Mouse (Mus musculus): ENCODE results near the gene Tmem178b. TPM values are rescaled to one million over a fixed set of nuclear protein-coding genes. Genes with fewer than 3 reads are reported as not detected.

The Tmem178b gene
- 0.04 and 0.32 TPM in 2 replicates for total RNA-seq (2012; rRNA removed)

GRCm38 (mm10) chr6:39872901-39873591, at the start of gene Tmem178b:
TSS of gene Tmem178b (plus strand) at chr6:39873271.
- no peak for DNase-seq (ENCODE audit: low read depth, low spot score)
- TF ChIP-seq MAFK (IDR thresholded peaks at IDR 0.05; ENCODE audit: insufficient read depth, low read depth, low read length): no peak
- no peak for TF ChIP-seq ZC3H11A (IDR thresholded peaks at IDR 0.05; ENCODE audit: borderline replicate concordance, low read depth, low read length)
- no peak for TF ChIP-seq CHD2 (IDR thresholded peaks at IDR 0.05; ENCODE audit: low read depth, low read length)
- no peak for TF ChIP-seq ZNF384 (IDR thresholded peaks at IDR 0.05; ENCODE audit: low read depth, low read length)
- no peak for TF ChIP-seq HCFC1 (IDR thresholded peaks at IDR 0.05; ENCODE audit: borderline replicate concordance, insufficient read depth, low read length)
- no peaks in the 10 kb centered on the region for H3K9me3 ChIP-seq (ENCODE audit: control insufficient read depth, insufficient read depth, low read depth, low read length)
- H3K36me3 ChIP-seq (ENCODE audit: control insufficient read depth, insufficient read depth, low read length, poor library complexity, severe bottlenecking): no peaks in the 10 kb centered on the region
- in situ Hi-C loops (cut with MboI; ENCODE audit: low sequenced_read_pairs in 2 of 2, unreplicated experiment in 2 of 2): no loop called here
- H3K4me3 ChIP-seq (ENCODE audit: insufficient read depth in 1 of 2, low read depth in 1 of 2, low read length in 2 of 2, poor library complexity in 1 of 2, severe bottlenecking in 1 of 2): peak within 1 kb of the TSS; percentile 64 to 82
- H3K9ac ChIP-seq (ENCODE audit: insufficient read depth, low read depth, low read length, poor library complexity, severe bottlenecking): peak within 1 kb of the TSS; percentile 55
- H3K27ac ChIP-seq (ENCODE audit: insufficient read depth, low read depth, low read length, poor library complexity, severe bottlenecking): no peak within 1 kb of the TSS
- H3K4me1 ChIP-seq (ENCODE audit: control insufficient read depth in 2 of 2, insufficient read depth in 2 of 2, low read length in 2 of 2, poor library complexity in 1 of 2): peaks cover 4% of the 10 kb centered on the region in 2 experiments; a peak in 3 of 4 replicates

- no peaks in the 10 kb centered on the region for H3K36me3 ChIP-seq (ENCODE audit: control insufficient read depth, insufficient read depth, low read length, poor library complexity, severe bottlenecking)
- in situ Hi-C loops (cut with MboI; ENCODE audit: low sequenced_read_pairs in 2 of 2, unreplicated experiment in 2 of 2): no loop called here
- DNase-seq (ENCODE audit: low read depth, low spot score): no peak
- no peak for TF ChIP-seq HCFC1 (IDR thresholded peaks at IDR 0.05; ENCODE audit: borderline replicate concordance, insufficient read depth, low read length)
- no peak for TF ChIP-seq ZC3H11A (IDR thresholded peaks at IDR 0.05; ENCODE audit: borderline replicate concordance, low read depth, low read length)
- no peak for TF ChIP-seq CHD2 (IDR thresholded peaks at IDR 0.05; ENCODE audit: low read depth, low read length)
- no peak for TF ChIP-seq MAFK (IDR thresholded peaks at IDR 0.05; ENCODE audit: insufficient read depth, low read depth, low read length)
- no peak for TF ChIP-seq ZNF384 (IDR thresholded peaks at IDR 0.05; ENCODE audit: low read depth, low read length)
- H3K27ac ChIP-seq (ENCODE audit: insufficient read depth, low read depth, low read length, poor library complexity, severe bottlenecking): no peak overlapping the region
- no peak overlapping the region for H3K9ac ChIP-seq (ENCODE audit: insufficient read depth, low read depth, low read length, poor library complexity, severe bottlenecking)
- H3K4me1 ChIP-seq (ENCODE audit: control insufficient read depth in 2 of 2, insufficient read depth in 2 of 2, low read length in 2 of 2, poor library complexity in 1 of 2): no peaks in the 10 kb centered on the region
- no peak overlapping the region for H3K4me3 ChIP-seq (ENCODE audit: insufficient read depth in 1 of 2, low read depth in 1 of 2, low read length in 2 of 2, poor library complexity in 1 of 2, severe bottlenecking in 1 of 2)
- no peaks in the 10 kb centered on the region for H3K9me3 ChIP-seq (ENCODE audit: control insufficient read depth, insufficient read depth, low read depth, low read length)
These were observed 44.3 kb upstream of the Tmem178b start for GRCm38 (mm10) chr6:39828736-39829135.

- Histone ChIP-seq H3K27ac (ENCODE audit: insufficient read depth, low read depth, low read length, poor library complexity, severe bottlenecking) (no peak overlapping the region), H3K4me1 (ENCODE audit: control insufficient read depth in 2 of 2, insufficient read depth in 2 of 2, low read length in 2 of 2, poor library complexity in 1 of 2) (no peaks in the 10 kb centered on the region; a peak in 1 of 4 replicates), H3K9ac (ENCODE audit: insufficient read depth, low read depth, low read length, poor library complexity, severe bottlenecking) (no peak overlapping the region), H3K36me3 (ENCODE audit: control insufficient read depth, insufficient read depth, low read length, poor library complexity, severe bottlenecking) (no peaks in the 10 kb centered on the region), H3K4me3 (ENCODE audit: insufficient read depth in 1 of 2, low read depth in 1 of 2, low read length in 2 of 2, poor library complexity in 1 of 2, severe bottlenecking in 1 of 2) (no peak overlapping the region), H3K9me3 (ENCODE audit: control insufficient read depth, insufficient read depth, low read depth, low read length) (no peaks in the 10 kb centered on the region)
- no peak for DNase-seq (ENCODE audit: low read depth, low spot score)
- in situ Hi-C loops (cut with MboI; ENCODE audit: low sequenced_read_pairs in 2 of 2, unreplicated experiment in 2 of 2): no loop called here
- no peak for TF ChIP-seq ZC3H11A (IDR thresholded peaks at IDR 0.05; ENCODE audit: borderline replicate concordance, low read depth, low read length)
- TF ChIP-seq MAFK (IDR thresholded peaks at IDR 0.05; ENCODE audit: insufficient read depth, low read depth, low read length): no peak
- no peak for TF ChIP-seq ZNF384 (IDR thresholded peaks at IDR 0.05; ENCODE audit: low read depth, low read length)
- no peak for TF ChIP-seq CHD2 (IDR thresholded peaks at IDR 0.05; ENCODE audit: low read depth, low read length)
- TF ChIP-seq HCFC1 (IDR thresholded peaks at IDR 0.05; ENCODE audit: borderline replicate concordance, insufficient read depth, low read length): no peak
These were observed 29.3 kb upstream of the Tmem178b start for GRCm38 (mm10) chr6:39843698-39844342.

- no peak for DNase-seq (ENCODE audit: low read depth, low spot score)
- Histone ChIP-seq H3K27ac (ENCODE audit: insufficient read depth, low read depth, low read length, poor library complexity, severe bottlenecking) (no peak overlapping the region), H3K9me3 (ENCODE audit: control insufficient read depth, insufficient read depth, low read depth, low read length) (no peaks in the 10 kb centered on the region), H3K4me3 (ENCODE audit: insufficient read depth in 1 of 2, low read depth in 1 of 2, low read length in 2 of 2, poor library complexity in 1 of 2, severe bottlenecking in 1 of 2) (no peak overlapping the region), H3K9ac (ENCODE audit: insufficient read depth, low read depth, low read length, poor library complexity, severe bottlenecking) (no peak overlapping the region), H3K4me1 (ENCODE audit: control insufficient read depth in 2 of 2, insufficient read depth in 2 of 2, low read length in 2 of 2, poor library complexity in 1 of 2) (no peaks in the 10 kb centered on the region; a peak in 1 of 4 replicates), H3K36me3 (ENCODE audit: control insufficient read depth, insufficient read depth, low read length, poor library complexity, severe bottlenecking) (no peaks in the 10 kb centered on the region)
- in situ Hi-C loops (cut with MboI; ENCODE audit: low sequenced_read_pairs in 2 of 2, unreplicated experiment in 2 of 2): no loop called here
- TF ChIP-seq ZC3H11A (IDR thresholded peaks at IDR 0.05; ENCODE audit: borderline replicate concordance, low read depth, low read length) (no peak), MAFK (IDR thresholded peaks at IDR 0.05; ENCODE audit: insufficient read depth, low read depth, low read length) (no peak), CHD2 (IDR thresholded peaks at IDR 0.05; ENCODE audit: low read depth, low read length) (no peak), HCFC1 (IDR thresholded peaks at IDR 0.05; ENCODE audit: borderline replicate concordance, insufficient read depth, low read length) (no peak), ZNF384 (IDR thresholded peaks at IDR 0.05; ENCODE audit: low read depth, low read length) (no peak)
These were observed 25.5 kb upstream of the Tmem178b start for GRCm38 (mm10) chr6:39847538-39847937.

All from ES-E14 (cell line).